Mouse (Mus musculus) embryo, embryonic 11.5 days (tissue): ENCODE data around the gene Fmn2.
A peak's percentile ranks its signal among the peaks of the same experiment; 100 is the strongest.

Source experiments
- DNase-seq: peaks from one replicate; pipeline ENCODE4 v3.0.0-alpha.2; 2012; ENCODE audit warnings: low read depth, low spot score

The Fmn2 gene

GRCm38 (mm10) chr1:174557211-174557610 is 55.6 kb downstream of the Fmn2 start:
- DNase-seq = no peak

GRCm38 (mm10) chr1:174557841-174558240 is 56.2 kb downstream of the Fmn2 start:
- DNase-seq = no peak

GRCm38 (mm10) chr1:174558488-174558887 is 56.9 kb downstream of the Fmn2 start:
- DNase-seq = no peak

- no peak for DNase-seq
Measured at GRCm38 (mm10) chr1:174564561-174564960, 62.9 kb downstream of the Fmn2 start.

- DNase-seq = no peak
Measured at GRCm38 (mm10) chr1:174568609-174569008, 67.0 kb downstream of the Fmn2 start.

- DNase-seq = no peak
Measured at GRCm38 (mm10) chr1:174592420-174592980, 90.9 kb downstream of the Fmn2 start.

GRCm38 (mm10) chr1:174594989-174595388 is 93.4 kb downstream of the Fmn2 start:
- DNase-seq = peak; percentile 46

GRCm38 (mm10) chr1:174597495-174597894 is 95.9 kb downstream of the Fmn2 start:
- no peak for DNase-seq

- no peak for DNase-seq
Measured at GRCm38 (mm10) chr1:174598226-174598625, 96.6 kb downstream of the Fmn2 start.

- DNase-seq = no peak
Measured at GRCm38 (mm10) chr1:174600041-174600440, 98.4 kb downstream of the Fmn2 start.

GRCm38 (mm10) chr1:174600620-174601019 is 99.0 kb downstream of the Fmn2 start:
- DNase-seq = no peak

- no peak for DNase-seq
Measured at GRCm38 (mm10) chr1:174617368-174617767, 115.7 kb downstream of the Fmn2 start.

- no peak for DNase-seq
Measured at GRCm38 (mm10) chr1:174621512-174621911, 119.9 kb downstream of the Fmn2 start.

- DNase-seq = peak; percentile 11
Measured at GRCm38 (mm10) chr1:174623054-174623453, 121.4 kb downstream of the Fmn2 start.

GRCm38 (mm10) chr1:174630074-174630473 is 128.4 kb downstream of the Fmn2 start:
- no peak for DNase-seq

GRCm38 (mm10) chr1:174636291-174636690 is 134.7 kb downstream of the Fmn2 start:
- DNase-seq = no peak

GRCm38 (mm10) chr1:174637564-174638085 is 136.0 kb downstream of the Fmn2 start:
- no peak for DNase-seq

GRCm38 (mm10) chr1:174640901-174641300 is 139.3 kb downstream of the Fmn2 start:
- DNase-seq = no peak

GRCm38 (mm10) chr1:174643431-174644010 is 141.9 kb downstream of the Fmn2 start:
- DNase-seq = no peak

- no peak for DNase-seq
Measured at GRCm38 (mm10) chr1:174649421-174649826, 147.8 kb downstream of the Fmn2 start.

- DNase-seq = no peak
Measured at GRCm38 (mm10) chr1:174654565-174654964, 152.9 kb downstream of the Fmn2 start.

GRCm38 (mm10) chr1:174655354-174655753 is 153.7 kb downstream of the Fmn2 start:
- no peak for DNase-seq

GRCm38 (mm10) chr1:174656554-174656953 is 154.9 kb downstream of the Fmn2 start:
- DNase-seq = no peak
